Mouse (Mus musculus) adrenal gland, postnatal 36 days (tissue): ENCODE data around the gene Cpne8. TPM values are rescaled to one million over a fixed set of nuclear protein-coding genes. Genes with fewer than 3 reads are reported as not detected.
"Not testable (repeated sequence)": the region's sequence is repeated elsewhere in the genome, so short reads cannot be mapped to it uniquely, and the experiment has no call there.

Source experiments
- DNase-seq, 2 experiments: peaks; one replicate each; pipeline ENCODE4 v3.0.0; 2021; ENCODE audit warnings: mixed read lengths in 1 of 2
- total RNA-seq, 2 experiments: library from RNA; stranded (reverse); gene quantifications; 2 replicates each; pipeline ENCODE4 v1.2.3; 2021

Cpne8 gene
- total RNA-seq, 2 experiments from 2014 or later = 6.6 to 7.6 TPM

GRCm38 (mm10) chr15:90616116-90616798, 63.0 kb downstream of the Cpne8 start:
- DNase-seq = no peak

- not testable (repeated sequence) for DNase-seq
Measured at GRCm38 (mm10) chr15:90610767-90611166, 68.5 kb downstream of the Cpne8 start.

- peak in 1 of 2 experiments; percentile 4 for DNase-seq
Measured at GRCm38 (mm10) chr15:90609836-90610415, 69.3 kb downstream of the Cpne8 start.

- DNase-seq = no peak
Measured at GRCm38 (mm10) chr15:90608368-90608767, 70.9 kb downstream of the Cpne8 start.

- DNase-seq = no peak
Measured at GRCm38 (mm10) chr15:90607181-90607580, 72.1 kb downstream of the Cpne8 start.

- DNase-seq = no peak
Measured at GRCm38 (mm10) chr15:90603676-90604075, 75.6 kb downstream of the Cpne8 start.

- no peak for DNase-seq
Measured at GRCm38 (mm10) chr15:90597715-90598497, 81.3 kb downstream of the Cpne8 start.

GRCm38 (mm10) chr15:90595592-90595991, 83.6 kb downstream of the Cpne8 start:
- DNase-seq = no peak

GRCm38 (mm10) chr15:90589587-90589986, 89.6 kb downstream of the Cpne8 start:
- peak; percentile 7 to 12 for DNase-seq

- no peak for DNase-seq
Measured at GRCm38 (mm10) chr15:90577402-90577801, 101.8 kb downstream of the Cpne8 start.

- DNase-seq = no peak
Measured at GRCm38 (mm10) chr15:90569246-90569645, 110.0 kb downstream of the Cpne8 start.

GRCm38 (mm10) chr15:90568050-90568449, 111.2 kb downstream of the Cpne8 start:
- DNase-seq = no peak

- no peak for DNase-seq
Measured at GRCm38 (mm10) chr15:90563996-90564395, 115.2 kb downstream of the Cpne8 start.

GRCm38 (mm10) chr15:90561613-90562012, 117.6 kb downstream of the Cpne8 start:
- DNase-seq = no peak

- no peak for DNase-seq
Measured at GRCm38 (mm10) chr15:90548589-90548988, 130.6 kb downstream of the Cpne8 start.

GRCm38 (mm10) chr15:90543447-90543846, 135.8 kb downstream of the Cpne8 start:
- DNase-seq = no peak

GRCm38 (mm10) chr15:90542126-90542525, 137.1 kb downstream of the Cpne8 start:
- no peak for DNase-seq

- DNase-seq = no peak
Measured at GRCm38 (mm10) chr15:90536311-90537202, 142.7 kb downstream of the Cpne8 start.

- no peak for DNase-seq
Measured at GRCm38 (mm10) chr15:90535730-90536129, 143.5 kb downstream of the Cpne8 start.

- no peak for DNase-seq
Measured at GRCm38 (mm10) chr15:90512769-90513168, 166.5 kb downstream of the Cpne8 start.

GRCm38 (mm10) chr15:90497080-90497479, 182.2 kb downstream of the Cpne8 start:
- DNase-seq = no peak

GRCm38 (mm10) chr15:90491558-90491957, 187.7 kb downstream of the Cpne8 start:
- no peak for DNase-seq
